Mouse (Mus musculus): ENCODE data around the gene Atp2a3. TPM values are rescaled to one million over a fixed set of nuclear protein-coding genes. Genes with fewer than 3 reads are reported as not detected.

Gene Atp2a3
- polyA plus RNA-seq, 1 experiment, result 24.7 TPM

- DNase-seq (ENCODE audit: low spot score), result no peak
Measured at GRCm38 (mm10) chr11:73036889-73037288, 75.9 kb downstream of the Atp2a3 start.

- DNase-seq (ENCODE audit: low spot score), result no peak
Measured at GRCm38 (mm10) chr11:73037691-73038090, 76.7 kb downstream of the Atp2a3 start.

- no peak for DNase-seq (ENCODE audit: low spot score)
Measured at GRCm38 (mm10) chr11:73039102-73039799, 78.3 kb downstream of the Atp2a3 start.

Other genes starting within 250 kb of the Atp2a3 start
- 7.6 and 9.6 TPM in 2 replicates for gene Cyb5d2, start 165.0 kb upstream of the Atp2a3 start, polyA plus RNA-seq (2012; rRNA removed)
- 18.3 and 24.1 TPM in 2 replicates for gene Zzef1, start 164.9 kb upstream of the Atp2a3 start, polyA plus RNA-seq (2012; rRNA removed)
- gene P2rx1, start 37.9 kb downstream of the Atp2a3 start, polyA plus RNA-seq (2012; rRNA removed), result 542 and 648 TPM in 2 replicates
- gene Camkk1, start 57.8 kb downstream of the Atp2a3 start, polyA plus RNA-seq (2012; rRNA removed), result 69.6 and 83.9 TPM in 2 replicates
- gene Ncbp3, start 86.6 kb downstream of the Atp2a3 start, polyA plus RNA-seq (2012; rRNA removed), result 3.7 and 4.6 TPM in 2 replicates
- 0.50 and 0.58 TPM in 2 replicates for gene Itgae, start 129.4 kb downstream of the Atp2a3 start, polyA plus RNA-seq (2012; rRNA removed)
- 0.41 and 0.58 TPM in 2 replicates for gene Haspin, start 177.1 kb downstream of the Atp2a3 start, polyA plus RNA-seq (2012; rRNA removed)
- 3.1 TPM in 2 replicates for gene P2rx5, start 199.3 kb downstream of the Atp2a3 start, polyA plus RNA-seq (2012; rRNA removed)
- 49.0 and 62.3 TPM in 2 replicates for gene Emc6, start 215.9 kb downstream of the Atp2a3 start, polyA plus RNA-seq (2012; rRNA removed)
- gene Tax1bp3, start 215.9 kb downstream of the Atp2a3 start, polyA plus RNA-seq (2012; rRNA removed), result 101 and 131 TPM in 2 replicates
- gene Ctns, start 237.9 kb downstream of the Atp2a3 start, polyA plus RNA-seq (2012; rRNA removed), result 32.5 and 37.5 TPM in 2 replicates
- 11.5 and 12.7 TPM in 2 replicates for gene Shpk, start 238.3 kb downstream of the Atp2a3 start, polyA plus RNA-seq (2012; rRNA removed)